Mouse (Mus musculus) stomach, embryonic 15.5 days (tissue): ENCODE data around the gene Antxr1. TPM values are rescaled to one million over a fixed set of nuclear protein-coding genes. Genes with fewer than 3 reads are reported as not detected.

ENCODE experiments used
- ATAC-seq: fragments of 200-750 bp; cut with Nextera tagmentation; 2 replicates; pipeline ENCODE4 v1.8.0; 2017; ENCODE audit warnings: low read depth, moderate number of reproducible peaks, moderate TSS enrichment; ENCODE audit not compliant: insufficient read depth, low FRiP score
- H3K27ac ChIP-seq: fragments of 300-500 bp; sonication (generic); 2 replicates; pipeline ENCODE4 v1.5.1; 2015; ENCODE audit warnings: mild to moderate bottlenecking, inconsistent platforms
- H3K27me3 ChIP-seq: fragments of 300-500 bp; sonication (generic); replicated peaks from 2 replicates; pipeline ENCODE4 v1.6.1; 2015; ENCODE audit warnings: inconsistent platforms
- H3K36me3 ChIP-seq: fragments of 300-500 bp; sonication (generic); 2 replicates; pipeline ENCODE4 v1.6.1; 2015; ENCODE audit warnings: inconsistent platforms
- H3K4me1 ChIP-seq: fragments of 300-500 bp; sonication (generic); 2 replicates; pipeline ENCODE4 v1.6.1; 2015; ENCODE audit warnings: inconsistent platforms
- H3K4me2 ChIP-seq: fragments of 300-500 bp; sonication (generic); 2 replicates; pipeline ENCODE4 v1.6.1; 2015; ENCODE audit warnings: mild to moderate bottlenecking, inconsistent platforms
- H3K4me3 ChIP-seq: fragments of 300-500 bp; sonication (generic); replicated peaks from 2 replicates; pipeline ENCODE4 v1.5.1; 2015; ENCODE audit warnings: inconsistent platforms
- H3K9ac ChIP-seq: fragments of 300-500 bp; sonication (generic); 2 replicates; pipeline ENCODE4 v1.6.1; 2015; ENCODE audit warnings: inconsistent platforms
- H3K9me3 ChIP-seq: fragments of 300-500 bp; sonication (generic); 2 replicates; pipeline ENCODE4 v1.6.1; 2016; ENCODE audit warnings: inconsistent platforms
- WGBS: fragments of 180-500 bp; shearing (Covaris S2); methylation state at CpG from one replicate; pipeline ENCODE4 v1.1.7; 2015; 5-methylcytosine and 5-hydroxymethylcytosine counted together
- polyA plus RNA-seq: library from polyadenylated mRNA; unstranded; fragments of >200 nt; fragmentation: Nextera tagmentation; extraction: Ambion mirVana; gene quantifications from 2 replicates; pipeline ENCODE4 v1.2.1, GENCODE M21; 2015

Antxr1 gene
- polyA plus RNA-seq, 1 experiment from 2014 or later = 8.0 TPM

DNA sequence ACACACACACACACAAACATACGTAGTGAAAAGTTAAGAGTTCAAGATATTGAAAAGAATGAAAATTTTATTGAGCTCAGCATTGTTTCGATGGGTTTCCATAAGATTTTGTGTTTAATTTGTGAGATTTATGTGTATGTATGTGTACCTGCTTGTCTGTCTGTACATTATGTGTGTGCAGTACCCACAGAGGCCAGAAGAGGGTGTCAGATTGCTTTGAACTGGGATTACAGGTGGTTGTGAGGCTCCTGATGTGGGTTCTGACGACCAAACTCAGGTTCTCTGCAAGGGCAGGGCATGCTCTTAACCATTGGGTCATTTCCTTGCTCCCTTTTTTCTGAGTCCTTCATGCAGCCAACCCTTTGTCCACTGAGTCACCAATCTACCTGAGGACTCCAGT is 124.1 kb downstream of the Antxr1 start:
- H3K9ac ChIP-seq = no peak overlapping the region
- H3K27me3 ChIP-seq = no peaks in the 10 kb centered on the region
- H3K27ac ChIP-seq = no peak overlapping the region
- no peaks in the 10 kb centered on the region for H3K4me1 ChIP-seq
- no peak for ATAC-seq
- H3K36me3 ChIP-seq = 0 out of 2 replicates have a peak, but pooled peaks cover 6% of the 10 kb centered on the region
- no peak overlapping the region for H3K4me2 ChIP-seq
- 84% methylated on average over 3 of the region's 3 CpGs for WGBS
- no peaks in the 10 kb centered on the region for H3K9me3 ChIP-seq
- no peak overlapping the region for H3K4me3 ChIP-seq

DNA sequence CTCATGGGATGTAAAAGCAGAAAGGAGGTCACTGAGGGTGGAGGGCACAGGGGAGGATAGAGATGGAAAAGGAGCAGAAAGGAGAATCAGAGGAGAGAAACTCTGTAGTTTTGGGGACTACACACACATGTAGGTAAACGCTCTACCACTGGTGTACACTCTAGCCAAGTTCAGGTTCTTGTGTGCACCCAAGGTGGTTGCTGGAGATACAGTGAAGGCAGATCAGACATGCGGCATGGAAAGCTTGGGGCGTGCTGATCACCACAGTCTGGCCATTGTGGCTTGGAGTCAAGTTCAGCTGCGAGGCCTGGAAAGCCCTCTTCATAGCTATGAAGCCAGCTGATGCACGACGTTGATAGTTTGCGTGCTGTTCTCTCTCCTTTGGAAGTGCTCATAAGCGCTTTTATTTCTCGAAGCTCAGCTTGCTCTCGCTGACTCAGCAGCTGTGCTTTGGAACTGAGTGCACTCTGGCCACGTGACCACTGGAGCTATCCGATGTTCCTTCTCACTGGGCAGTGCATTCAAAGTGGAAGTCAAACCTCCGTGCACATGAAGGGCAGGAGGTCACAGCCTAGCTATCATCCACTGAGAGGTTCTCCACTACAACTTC is 128.1 kb downstream of the Antxr1 start:
- no peaks in the 10 kb centered on the region for H3K9me3 ChIP-seq
- no peak overlapping the region for H3K4me2 ChIP-seq
- no peaks in the 10 kb centered on the region for H3K36me3 ChIP-seq
- no peaks in the 10 kb centered on the region for H3K27me3 ChIP-seq
- H3K27ac ChIP-seq = no peak overlapping the region
- 60% methylated on average over 13 of the region's 13 CpGs for WGBS
- no peak overlapping the region for H3K9ac ChIP-seq
- no peaks in the 10 kb centered on the region for H3K4me1 ChIP-seq
- no peak overlapping the region for H3K4me3 ChIP-seq
- no peak for ATAC-seq

DNA sequence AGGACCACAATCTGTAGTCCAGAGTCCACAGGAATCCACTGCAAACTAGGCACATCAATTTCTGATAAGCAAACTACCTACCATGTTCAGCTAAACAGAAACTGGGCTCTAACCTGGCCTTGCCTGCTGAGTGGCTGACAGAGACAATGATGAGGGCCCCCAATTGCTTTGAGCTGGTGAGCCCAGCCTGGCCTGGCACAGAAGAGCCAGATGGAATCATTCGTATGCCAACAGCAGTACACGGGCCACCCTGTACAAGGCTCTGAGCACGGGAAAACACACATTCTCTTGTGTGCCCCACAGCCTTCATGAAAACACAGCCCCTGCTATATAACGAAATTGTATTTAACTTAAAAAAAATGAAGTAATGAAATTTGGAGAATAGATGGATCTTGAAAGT is 128.8 kb downstream of the Antxr1 start:
- no peaks in the 10 kb centered on the region for H3K36me3 ChIP-seq
- no peak overlapping the region for H3K4me2 ChIP-seq
- no peak overlapping the region for H3K9ac ChIP-seq
- no peak for ATAC-seq
- H3K4me1 ChIP-seq = 0 out of 2 replicates have a peak, but pooled peaks cover 2% of the 10 kb centered on the region
- no peak overlapping the region for H3K27ac ChIP-seq
- WGBS = 84% methylated on average over 4 of the region's 4 CpGs
- H3K4me3 ChIP-seq = no peak overlapping the region
- H3K27me3 ChIP-seq = no peaks in the 10 kb centered on the region
- H3K9me3 ChIP-seq = no peaks in the 10 kb centered on the region

GRCm38 (mm10) chr6:87203467-87203866 is 132.2 kb downstream of the Antxr1 start:
- Histone ChIP-seq H3K27ac (no peak overlapping the region), H3K4me3 (no peak overlapping the region), H3K9me3 (no peaks in the 10 kb centered on the region), H3K4me2 (no peak overlapping the region), H3K36me3 (no peaks in the 10 kb centered on the region), H3K9ac (no peak overlapping the region), H3K4me1 (0 out of 2 replicates have a peak, but pooled peaks cover 2% of the 10 kb centered on the region), H3K27me3 (no peaks in the 10 kb centered on the region)
- no peak for ATAC-seq
- 69% methylated on average over 4 of the region's 4 CpGs for WGBS

- H3K27ac ChIP-seq = no peak overlapping the region
- no peak for ATAC-seq
- no peak overlapping the region for H3K4me2 ChIP-seq
- no peaks in the 10 kb centered on the region for H3K27me3 ChIP-seq
- H3K4me1 ChIP-seq = 0 out of 2 replicates have a peak, but pooled peaks cover 2% of the 10 kb centered on the region
- no peaks in the 10 kb centered on the region for H3K9me3 ChIP-seq
- 63% methylated on average over 2 of the region's 2 CpGs for WGBS
- H3K36me3 ChIP-seq = no peaks in the 10 kb centered on the region
- no peak overlapping the region for H3K4me3 ChIP-seq
- no peak overlapping the region for H3K9ac ChIP-seq
These were observed 132.6 kb downstream of the Antxr1 start for GRCm38 (mm10) chr6:87203065-87203464.

DNA sequence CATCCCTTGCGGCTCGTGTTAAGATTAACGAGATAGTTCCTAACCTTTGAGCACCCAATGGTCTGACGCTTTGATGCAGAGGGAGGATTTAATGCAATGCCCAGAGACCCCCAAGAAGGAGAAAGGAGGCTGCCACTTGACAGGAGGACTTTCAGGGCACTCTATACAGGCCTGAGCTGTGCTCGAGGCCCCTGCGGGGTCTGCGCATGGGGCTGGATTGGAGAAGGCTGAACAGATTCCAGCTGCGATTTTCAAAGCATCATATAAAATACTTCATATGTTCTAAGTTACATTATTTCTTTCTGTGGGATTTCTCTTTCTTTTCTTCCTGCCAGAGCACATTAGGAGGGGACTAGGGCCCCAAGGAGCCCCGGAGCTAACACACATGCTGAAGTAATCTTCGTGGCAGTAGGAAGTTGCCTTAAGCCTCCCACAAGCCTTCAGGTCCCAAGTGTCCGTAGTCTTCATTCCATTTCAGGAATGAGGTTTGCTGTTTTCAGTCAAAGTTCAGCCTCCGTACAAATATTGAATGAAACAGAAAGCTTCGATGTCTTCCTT is 133.5 kb downstream of the Antxr1 start:
- Histone ChIP-seq H3K9ac (no peak overlapping the region), H3K4me2 (no peak overlapping the region), H3K4me3 (no peak overlapping the region), H3K4me1 (0 out of 2 replicates have a peak, but pooled peaks cover 2% of the 10 kb centered on the region), H3K27me3 (no peaks in the 10 kb centered on the region), H3K36me3 (no peaks in the 10 kb centered on the region), H3K27ac (no peak overlapping the region), H3K9me3 (no peaks in the 10 kb centered on the region)
- no peak for ATAC-seq
- WGBS = 79% methylated on average over 13 of the region's 13 CpGs

- 44% methylated on average over 3 of the region's 3 CpGs for WGBS
- Histone ChIP-seq H3K36me3 (no peaks in the 10 kb centered on the region), H3K4me2 (no peak overlapping the region), H3K4me3 (no peak overlapping the region), H3K9ac (no peak overlapping the region), H3K4me1 (no peaks in the 10 kb centered on the region), H3K9me3 (no peaks in the 10 kb centered on the region), H3K27ac (no peak overlapping the region), H3K27me3 (no peaks in the 10 kb centered on the region)
- ATAC-seq = peak; percentile 73; the same call in 1 of the 2 replicates
These were observed 145.9 kb downstream of the Antxr1 start for GRCm38 (mm10) chr6:87189755-87190154.

GRCm38 (mm10) chr6:87186988-87187387 is 148.6 kb downstream of the Antxr1 start:
- H3K27ac ChIP-seq = peak overlapping the region; percentile 89
- 40% methylated on average over 12 of the region's 12 CpGs for WGBS
- no peaks in the 10 kb centered on the region for H3K9me3 ChIP-seq
- H3K4me2 ChIP-seq = no peak overlapping the region
- H3K4me3 ChIP-seq = no peak overlapping the region
- H3K9ac ChIP-seq = no peak overlapping the region
- no peaks in the 10 kb centered on the region for H3K27me3 ChIP-seq
- no peak for ATAC-seq
- H3K4me1 ChIP-seq = no peaks in the 10 kb centered on the region
- no peaks in the 10 kb centered on the region for H3K36me3 ChIP-seq

GRCm38 (mm10) chr6:87184418-87184817 is 151.2 kb downstream of the Antxr1 start:
- 79% methylated on average over 3 of the region's 3 CpGs for WGBS
- Histone ChIP-seq H3K9ac (no peak overlapping the region), H3K4me2 (no peak overlapping the region), H3K4me3 (no peak overlapping the region), H3K36me3 (no peaks in the 10 kb centered on the region), H3K27ac (no peak overlapping the region), H3K27me3 (no peaks in the 10 kb centered on the region), H3K4me1 (no peaks in the 10 kb centered on the region), H3K9me3 (no peaks in the 10 kb centered on the region)
- peak; percentile 89; the same call in 1 of the 2 replicates for ATAC-seq

- H3K27me3 ChIP-seq = no peaks in the 10 kb centered on the region
- peak; percentile 80; the same call in 1 of the 2 replicates for ATAC-seq
- no peaks in the 10 kb centered on the region for H3K36me3 ChIP-seq
- H3K27ac ChIP-seq = peak overlapping the region; percentile 19; the same call in 1 of the 2 replicates
- H3K9me3 ChIP-seq = no peaks in the 10 kb centered on the region
- no peaks in the 10 kb centered on the region for H3K4me1 ChIP-seq
- no peak overlapping the region for H3K4me2 ChIP-seq
- 79% methylated on average over 11 of the region's 11 CpGs for WGBS
- H3K9ac ChIP-seq = no peak overlapping the region
- no peak overlapping the region for H3K4me3 ChIP-seq
These were observed 151.6 kb downstream of the Antxr1 start for GRCm38 (mm10) chr6:87183981-87184380.

GRCm38 (mm10) chr6:87183159-87183558 is 152.5 kb downstream of the Antxr1 start:
- H3K9ac ChIP-seq = no peak overlapping the region
- ATAC-seq = no peak
- no peaks in the 10 kb centered on the region for H3K4me1 ChIP-seq
- no peaks in the 10 kb centered on the region for H3K36me3 ChIP-seq
- H3K9me3 ChIP-seq = no peaks in the 10 kb centered on the region
- peak overlapping the region; percentile 19 for H3K27ac ChIP-seq
- H3K4me3 ChIP-seq = no peak overlapping the region
- H3K27me3 ChIP-seq = no peaks in the 10 kb centered on the region
- WGBS = 67% methylated on average over 8 of the region's 8 CpGs
- no peak overlapping the region for H3K4me2 ChIP-seq

DNA sequence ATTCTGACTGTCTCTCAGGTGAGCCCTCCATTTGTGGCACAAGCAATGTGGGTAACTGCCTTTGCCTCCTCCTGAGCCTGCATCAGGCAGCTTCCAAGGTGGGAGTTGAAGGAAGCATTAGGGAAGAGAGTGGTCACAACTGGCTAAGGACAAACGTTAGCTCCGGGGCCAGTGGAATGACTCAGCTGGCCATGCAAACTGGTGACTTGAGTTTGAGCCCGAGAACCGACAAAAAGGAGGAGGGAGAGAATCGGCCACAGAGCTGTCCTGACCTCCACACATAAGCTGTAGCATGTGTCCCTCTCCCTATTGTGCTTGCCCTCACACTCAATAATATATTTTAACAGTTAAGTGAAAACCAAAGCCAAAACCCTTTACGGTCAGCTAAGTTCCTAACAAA is 152.9 kb downstream of the Antxr1 start:
- H3K4me1 ChIP-seq = no peaks in the 10 kb centered on the region
- no peaks in the 10 kb centered on the region for H3K27me3 ChIP-seq
- 82% methylated on average over 6 of the region's 6 CpGs for whole genome bisulfite sequencing
- ATAC-seq = no peak
- no peak overlapping the region for H3K4me3 ChIP-seq
- H3K27ac ChIP-seq = no peak overlapping the region
- no peak overlapping the region for H3K4me2 ChIP-seq
- no peaks in the 10 kb centered on the region for H3K36me3 ChIP-seq
- H3K9me3 ChIP-seq = no peaks in the 10 kb centered on the region
- no peak overlapping the region for H3K9ac ChIP-seq
